Mouse (Mus musculus) embryonic facial prominence, embryonic 10.5 days (tissue): Measurements from ENCODE around the gene Ccrl2. TPM values are rescaled to one million over a fixed set of nuclear protein-coding genes. Genes with fewer than 3 reads are reported as not detected.
A peak's percentile ranks its signal among the peaks of the same experiment; 100 is the strongest.

Experiments
- DNase-seq: peaks from one replicate; pipeline ENCODE4 v3.0.0-alpha.2; 2017; ENCODE audit warnings: low spot score
- H3K27ac ChIP-seq: fragments of 300-500 bp; sonication (generic); replicated peaks from 2 replicates; pipeline ENCODE4 v1.5.1; 2016; ENCODE audit warnings: mild to moderate bottlenecking
- H3K27me3 ChIP-seq: fragments of 300-500 bp; sonication (generic); replicated peaks from 2 replicates; pipeline ENCODE4 v1.6.1; 2016; ENCODE audit warnings: low read depth, mild to moderate bottlenecking; ENCODE audit not compliant: poor library complexity, severe bottlenecking
- H3K36me3 ChIP-seq: fragments of 300-500 bp; sonication (generic); replicated peaks from 2 replicates; pipeline ENCODE4 v1.6.1; 2016; ENCODE audit warnings: mild to moderate bottlenecking, moderate library complexity
- H3K4me1 ChIP-seq: fragments of 300-500 bp; sonication (generic); 2 replicates; pipeline ENCODE4 v1.6.1; 2016
- H3K4me3 ChIP-seq: fragments of 300-500 bp; sonication (generic); 2 replicates; pipeline ENCODE4 v1.5.1; 2016; ENCODE audit warnings: mild to moderate bottlenecking, moderate library complexity
- H3K9me3 ChIP-seq: fragments of 300-500 bp; sonication (generic); 2 replicates; pipeline ENCODE4 v1.6.1; 2016; ENCODE audit warnings: mild to moderate bottlenecking
- WGBS: fragments of 180-500 bp; shearing (Covaris S2); methylation state at CpG from one replicate; pipeline ENCODE4 v1.1.7; 2016; 5-methylcytosine and 5-hydroxymethylcytosine counted together
- polyA plus RNA-seq: library from polyadenylated mRNA; unstranded; fragments of >200 nt; fragmentation: Nextera tagmentation; extraction: Ambion mirVana; gene quantifications from 2 replicates; pipeline ENCODE4 v1.2.1, GENCODE M21; 2016

The Ccrl2 gene
- polyA plus RNA-seq: 0.35 and 0.98 TPM in 2 replicates

GRCm38 (mm10) chr9:111056798-111057543 is at the start of gene Ccrl2:
Gene Ccrl2 (minus strand): TSS chr9:111057519.
- Histone ChIP-seq H3K27me3 (no peaks in the 10 kb centered on the region), H3K36me3 (no peaks in the 10 kb centered on the region), H3K4me1 (peaks cover 35% of the 10 kb centered on the region), H3K4me3 (peak within 1 kb of the TSS; percentile 47), H3K27ac (peak within 1 kb of the TSS; percentile 63), H3K9me3 (no peaks in the 10 kb centered on the region)
- WGBS: 34% methylated on average over 17 of the region's 17 CpGs
- peak; percentile 42 for DNase-seq

- Histone ChIP-seq H3K4me3 (no peak overlapping the region), H3K27ac (no peak overlapping the region), H3K9me3 (no peaks in the 10 kb centered on the region), H3K4me1 (no peaks in the 10 kb centered on the region), H3K36me3 (no peaks in the 10 kb centered on the region), H3K27me3 (no peaks in the 10 kb centered on the region)
- DNase-seq: no peak
- WGBS: 88% methylated on average over 5 of the region's 5 CpGs
These were observed 46.6 kb upstream of the Ccrl2 start for GRCm38 (mm10) chr9:111103893-111104292.

- WGBS: 87% methylated on average over 5 of the region's 5 CpGs
- H3K27ac ChIP-seq: no peak overlapping the region
- no peak overlapping the region for H3K4me3 ChIP-seq
- H3K4me1 ChIP-seq: no peaks in the 10 kb centered on the region
- no peaks in the 10 kb centered on the region for H3K36me3 ChIP-seq
- H3K9me3 ChIP-seq: no peaks in the 10 kb centered on the region
- no peaks in the 10 kb centered on the region for H3K27me3 ChIP-seq
- no peak for DNase-seq
These were observed 46.0 kb upstream of the Ccrl2 start for GRCm38 (mm10) chr9:111103293-111103692.

GRCm38 (mm10) chr9:111100406-111100805 is 43.1 kb upstream of the Ccrl2 start:
- no peaks in the 10 kb centered on the region for H3K36me3 ChIP-seq
- 88% methylated on average over 3 of the region's 3 CpGs for WGBS
- no peaks in the 10 kb centered on the region for H3K27me3 ChIP-seq

GRCm38 (mm10) chr9:111097543-111097942 is 40.2 kb upstream of the Ccrl2 start:
- no peaks in the 10 kb centered on the region for H3K27me3 ChIP-seq
- no peak for DNase-seq
- peaks cover 23% of the 10 kb centered on the region for H3K4me1 ChIP-seq
- WGBS: 67% methylated on average over 6 of the region's 6 CpGs
- H3K4me3 ChIP-seq: no peak overlapping the region
- no peaks in the 10 kb centered on the region for H3K9me3 ChIP-seq
- no peaks in the 10 kb centered on the region for H3K36me3 ChIP-seq
- H3K27ac ChIP-seq: no peak overlapping the region

More at GRCm38 (mm10) chr9:111100406-111100805, 43.1 kb upstream of the Ccrl2 start:
- H3K4me3 ChIP-seq: no peak overlapping the region
- no peak for DNase-seq
- H3K9me3 ChIP-seq: no peaks in the 10 kb centered on the region
- H3K4me1 ChIP-seq: peaks cover 13% of the 10 kb centered on the region
- H3K27ac ChIP-seq: no peak overlapping the region

- Histone ChIP-seq H3K4me3 (no peak overlapping the region), H3K36me3 (no peaks in the 10 kb centered on the region), H3K27ac (no peak overlapping the region), H3K9me3 (no peaks in the 10 kb centered on the region), H3K4me1 (peaks cover 23% of the 10 kb centered on the region), H3K27me3 (no peaks in the 10 kb centered on the region)
- 86% methylated on average over 16 of the region's 16 CpGs for WGBS
- DNase-seq: no peak
These were observed 39.4 kb upstream of the Ccrl2 start for GRCm38 (mm10) chr9:111096419-111097326.

- Histone ChIP-seq H3K27me3 (no peaks in the 10 kb centered on the region), H3K36me3 (no peaks in the 10 kb centered on the region), H3K9me3 (no peaks in the 10 kb centered on the region), H3K27ac (no peak overlapping the region), H3K4me3 (no peak overlapping the region), H3K4me1 (peaks cover 23% of the 10 kb centered on the region)
- DNase-seq: no peak
- WGBS: 81% methylated on average over 7 of the region's 7 CpGs
These were observed 38.4 kb upstream of the Ccrl2 start for GRCm38 (mm10) chr9:111095710-111096109.

GRCm38 (mm10) chr9:111094626-111095025 is 37.3 kb upstream of the Ccrl2 start:
- Histone ChIP-seq H3K36me3 (no peaks in the 10 kb centered on the region), H3K27me3 (no peaks in the 10 kb centered on the region; the same call in 1 of the 2 replicates)
- WGBS: 81% methylated on average over 5 of the region's 5 CpGs

GRCm38 (mm10) chr9:111093094-111093493 is 35.8 kb upstream of the Ccrl2 start:
- H3K27me3 ChIP-seq: no peaks in the 10 kb centered on the region; the same call in 1 of the 2 replicates
- WGBS: 33% methylated on average over 5 of the region's 5 CpGs

More at GRCm38 (mm10) chr9:111094626-111095025, 37.3 kb upstream of the Ccrl2 start:
- H3K9me3 ChIP-seq: no peaks in the 10 kb centered on the region
- no peak overlapping the region for H3K4me3 ChIP-seq
- H3K4me1 ChIP-seq: peaks cover 23% of the 10 kb centered on the region
- no peak overlapping the region for H3K27ac ChIP-seq
- no peak for DNase-seq

GRCm38 (mm10) chr9:111092657-111093056 is 35.3 kb upstream of the Ccrl2 start:
- H3K9me3 ChIP-seq: no peaks in the 10 kb centered on the region
- no peak for DNase-seq
- H3K27me3 ChIP-seq: no peaks in the 10 kb centered on the region; the same call in 1 of the 2 replicates
- WGBS: 59% methylated on average over 9 of the region's 9 CpGs
- H3K4me3 ChIP-seq: no peak overlapping the region
- H3K36me3 ChIP-seq: no peaks in the 10 kb centered on the region
- peaks cover 41% of the 10 kb centered on the region for H3K4me1 ChIP-seq
- H3K27ac ChIP-seq: no peak overlapping the region

More at GRCm38 (mm10) chr9:111093094-111093493, 35.8 kb upstream of the Ccrl2 start:
- H3K36me3 ChIP-seq: no peaks in the 10 kb centered on the region
- no peak overlapping the region for H3K27ac ChIP-seq
- DNase-seq: peak; percentile 58
- no peaks in the 10 kb centered on the region for H3K9me3 ChIP-seq
- H3K4me3 ChIP-seq: no peak overlapping the region
- H3K4me1 ChIP-seq: peaks cover 38% of the 10 kb centered on the region

- H3K4me3 ChIP-seq: no peak overlapping the region
- WGBS: 39% methylated on average over 7 of the region's 7 CpGs
- H3K27ac ChIP-seq: no peak overlapping the region
- H3K27me3 ChIP-seq: no peaks in the 10 kb centered on the region; the same call in 1 of the 2 replicates
- H3K4me1 ChIP-seq: peaks cover 20% of the 10 kb centered on the region
- no peak for DNase-seq
- H3K9me3 ChIP-seq: no peaks in the 10 kb centered on the region
- H3K36me3 ChIP-seq: no peaks in the 10 kb centered on the region
These were observed 31.6 kb upstream of the Ccrl2 start for GRCm38 (mm10) chr9:111088886-111089285.

- 18% methylated on average over 5 of the region's 5 CpGs for WGBS
- no peak overlapping the region for H3K27ac ChIP-seq
These were observed 30.6 kb upstream of the Ccrl2 start for GRCm38 (mm10) chr9:111087960-111088359.

More at GRCm38 (mm10) chr9:111087960-111088359, 30.6 kb upstream of the Ccrl2 start:
- no peaks in the 10 kb centered on the region for H3K9me3 ChIP-seq
- DNase-seq: no peak
- no peak overlapping the region for H3K4me3 ChIP-seq
- H3K27me3 ChIP-seq: no peaks in the 10 kb centered on the region; the same call in 1 of the 2 replicates
- H3K4me1 ChIP-seq: peaks cover 20% of the 10 kb centered on the region
- no peaks in the 10 kb centered on the region for H3K36me3 ChIP-seq
